Mouse (Mus musculus): ENCODE measurements around the gene Rnf152. TPM values are rescaled to one million over a fixed set of nuclear protein-coding genes. Genes with fewer than 3 reads are reported as not detected.

The Rnf152 gene
- total RNA-seq, 2 experiments from 2014 or later: 19.6 to 22.1 TPM

GRCm38 (mm10) chr1:105246651-105247050 lies 109.9 kb downstream of the Rnf152 start:
- intact Hi-C loops (cut with DNase I): no loop called here
- no peak for DNase-seq (ENCODE audit: extremely low spot score in 1 of 2, low spot score in 2 of 2)

DNA sequence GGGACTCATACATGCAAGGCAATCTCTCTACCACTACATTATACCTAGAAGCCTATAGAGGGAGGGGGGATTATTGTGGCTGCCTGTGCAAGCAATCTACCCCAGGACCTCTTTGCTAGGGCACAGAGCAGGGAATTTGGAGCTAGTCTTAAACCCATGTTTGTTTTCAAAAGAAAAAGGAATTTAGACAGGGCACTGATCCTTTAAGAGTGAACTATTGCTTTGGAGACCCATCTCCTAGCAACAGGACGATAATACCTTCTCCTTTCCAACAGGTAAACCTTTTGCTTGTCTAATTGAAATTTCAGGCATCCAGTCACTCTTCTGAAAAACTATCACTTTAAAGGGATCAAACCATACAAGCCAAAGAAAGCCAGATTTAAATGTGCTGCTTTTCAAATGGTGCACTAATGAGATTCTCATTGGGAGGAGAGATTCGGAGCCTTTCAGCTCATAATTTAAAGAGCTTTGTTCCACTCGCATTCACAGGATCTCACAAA lies 110.4 kb downstream of the Rnf152 start:
- no peak for DNase-seq (ENCODE audit: extremely low spot score in 1 of 2, low spot score in 2 of 2)
- intact Hi-C loops (cut with DNase I): no loop called here

DNA sequence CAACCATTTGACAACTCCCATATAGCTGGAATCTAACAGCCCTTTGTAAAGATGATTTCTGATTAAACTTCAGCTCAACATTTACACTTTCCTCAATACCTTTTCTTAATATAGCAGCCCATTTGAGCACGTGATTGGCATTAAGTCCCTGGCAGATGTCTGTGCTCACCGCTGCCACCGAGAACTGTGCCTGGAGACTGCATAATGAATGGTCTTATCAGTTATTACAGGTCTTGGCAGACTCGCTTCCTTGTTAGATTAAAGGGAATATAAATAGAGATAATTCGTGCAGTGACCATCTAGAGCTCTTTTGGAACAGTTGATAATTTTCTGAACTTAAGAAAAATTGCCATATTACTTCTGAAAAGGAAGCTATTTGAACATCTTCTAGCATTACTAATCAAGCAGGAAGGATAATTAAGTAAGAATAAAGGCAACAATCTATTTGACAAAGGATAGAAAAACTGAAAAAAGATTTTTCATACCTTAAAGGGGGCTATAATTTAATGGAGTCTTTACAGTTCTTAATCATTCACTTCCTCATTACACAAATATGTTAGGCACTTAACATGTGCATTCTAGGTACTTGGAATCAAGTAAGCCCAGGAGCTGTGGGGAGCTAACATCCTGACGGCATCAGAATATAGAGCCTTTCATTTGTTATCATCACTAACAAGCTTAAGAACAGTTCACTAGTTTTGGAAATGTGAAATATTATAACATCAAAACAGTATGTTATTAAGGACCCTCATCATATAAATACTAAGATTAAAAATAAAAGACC lies 113.0 kb downstream of the Rnf152 start:
- intact Hi-C loops (cut with DNase I): no loop called here
- no peak for DNase-seq (ENCODE audit: extremely low spot score in 1 of 2, low spot score in 2 of 2)

DNA sequence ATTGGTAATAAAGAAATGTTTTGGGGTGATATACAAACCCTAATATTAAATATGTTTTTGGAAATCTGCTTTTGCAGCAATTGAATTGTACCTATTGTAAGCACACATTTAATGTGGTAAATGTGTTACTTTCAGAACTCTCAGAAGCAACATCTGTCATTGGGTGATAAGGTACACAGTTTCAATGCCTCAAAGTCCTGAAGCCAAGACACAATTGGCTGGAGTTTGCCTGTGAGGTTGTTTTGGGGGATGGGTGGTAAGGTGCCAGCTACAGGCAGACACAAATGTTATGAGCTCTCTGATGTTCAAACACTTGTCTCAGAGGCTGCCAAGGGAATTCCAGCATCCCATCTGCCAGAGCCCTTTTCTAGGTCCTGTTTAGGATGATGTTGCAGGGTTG lies 116.3 kb downstream of the Rnf152 start:
- intact Hi-C loops (cut with DNase I): no loop called here
- no peak for DNase-seq (ENCODE audit: extremely low spot score in 1 of 2, low spot score in 2 of 2)
